Mouse (Mus musculus): Measurements from ENCODE around the gene Fam83c.

DNA sequence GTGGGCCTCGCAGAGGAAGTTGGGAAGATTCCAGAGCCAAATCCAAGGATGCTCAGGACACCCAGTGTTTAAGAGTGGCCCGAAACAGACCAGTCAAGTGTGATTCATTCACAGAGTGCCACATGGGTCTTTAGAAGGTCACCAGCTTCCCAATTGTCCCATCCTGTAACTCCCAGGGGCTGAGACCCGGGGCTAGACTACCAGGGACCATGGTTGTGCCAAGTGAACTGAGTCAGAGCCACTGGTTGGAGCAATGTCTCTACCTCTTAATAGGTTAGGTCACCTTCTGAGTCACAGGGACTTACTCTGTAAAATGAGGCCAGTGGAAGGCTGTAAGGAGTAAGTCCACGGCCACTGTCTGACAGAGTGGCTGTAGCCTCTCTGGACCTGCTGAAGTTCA is 4.3 kb upstream of the Fam83c start:
- TF ChIP-seq CTCF (IDR thresholded peaks at IDR 0.05; ENCODE audit: low read depth), result no peak
- TF ChIP-seq EP300 (IDR thresholded peaks at IDR 0.05; ENCODE audit: low read depth), result no peak
